Mouse (Mus musculus) heart, postnatal 25 days (tissue): ENCODE measurements around the gene Alox15. TPM values are rescaled to one million over a fixed set of nuclear protein-coding genes. Genes with fewer than 3 reads are reported as not detected.
"Not testable (repeated sequence)": the region's sequence is repeated elsewhere in the genome, so short reads cannot be mapped to it uniquely, and the experiment has no call there.

Source experiments
- DNase-seq: peaks from one replicate; pipeline ENCODE4 v3.0.0; 2022; ENCODE audit warnings: low spot score
- intact Hi-C: fragments of 180-260 bp; cut with DNase I; formaldehyde crosslinking; loops from one replicate; pipeline ENCODE4 v1.15.1; 2025
- total RNA-seq, 2 experiments: library from RNA; stranded (reverse); gene quantifications; 2 replicates each; pipeline ENCODE4 v1.2.3; 2021

The Alox15 gene
- total RNA-seq: 1 to 10 TPM; 4.8 to 5.4 TPM

GRCm38 (mm10) chr11:70351868-70352267, at the start of gene Alox15:
Gene Alox15, minus strand, starts transcription at chr11:70352031.
- intact Hi-C loops: no loop called here
- no peak for DNase-seq

GRCm38 (mm10) chr11:70389421-70389820, 37.6 kb upstream of the Alox15 start:
- intact Hi-C loops: no loop called here
- no peak for DNase-seq

GRCm38 (mm10) chr11:70387436-70387835, 35.6 kb upstream of the Alox15 start:
- intact Hi-C loops: no loop called here
- no peak for DNase-seq

GRCm38 (mm10) chr11:70384136-70384535, 32.3 kb upstream of the Alox15 start:
- DNase-seq: no peak
- intact Hi-C loops: no loop called here

- no peak for DNase-seq
These were observed 29.5 kb upstream of the Alox15 start for GRCm38 (mm10) chr11:70381330-70381729.

GRCm38 (mm10) chr11:70380478-70381005, 28.7 kb upstream of the Alox15 start:
- intact Hi-C loops: no loop called here
- no peak for DNase-seq

More at GRCm38 (mm10) chr11:70381330-70381729, 29.5 kb upstream of the Alox15 start:
- intact Hi-C loops: no loop called here

- DNase-seq: no peak
- intact Hi-C loops: no loop called here
These were observed 24.2 kb upstream of the Alox15 start for GRCm38 (mm10) chr11:70376054-70376453.

DNA sequence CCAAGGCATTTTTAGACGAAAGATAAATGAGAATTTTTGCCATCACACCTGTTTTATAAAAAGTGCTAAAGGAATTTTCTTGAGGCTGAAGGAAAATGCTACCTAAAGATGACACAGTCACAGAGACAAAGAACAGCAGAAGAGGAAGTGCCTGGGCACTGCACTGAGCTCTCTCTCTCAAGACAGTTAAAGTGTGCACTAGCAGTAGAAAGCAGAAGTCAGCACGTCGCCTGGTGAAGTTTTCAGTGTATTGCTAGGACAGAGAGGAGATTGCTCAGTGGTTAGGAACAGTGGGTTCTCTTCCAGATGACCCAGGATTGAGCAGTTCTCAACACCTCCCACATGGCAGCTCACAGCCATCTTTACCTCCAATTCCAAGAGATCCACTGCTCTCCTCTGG, 22.5 kb upstream of the Alox15 start:
- intact Hi-C loops: no loop called here
- no peak for DNase-seq

DNA sequence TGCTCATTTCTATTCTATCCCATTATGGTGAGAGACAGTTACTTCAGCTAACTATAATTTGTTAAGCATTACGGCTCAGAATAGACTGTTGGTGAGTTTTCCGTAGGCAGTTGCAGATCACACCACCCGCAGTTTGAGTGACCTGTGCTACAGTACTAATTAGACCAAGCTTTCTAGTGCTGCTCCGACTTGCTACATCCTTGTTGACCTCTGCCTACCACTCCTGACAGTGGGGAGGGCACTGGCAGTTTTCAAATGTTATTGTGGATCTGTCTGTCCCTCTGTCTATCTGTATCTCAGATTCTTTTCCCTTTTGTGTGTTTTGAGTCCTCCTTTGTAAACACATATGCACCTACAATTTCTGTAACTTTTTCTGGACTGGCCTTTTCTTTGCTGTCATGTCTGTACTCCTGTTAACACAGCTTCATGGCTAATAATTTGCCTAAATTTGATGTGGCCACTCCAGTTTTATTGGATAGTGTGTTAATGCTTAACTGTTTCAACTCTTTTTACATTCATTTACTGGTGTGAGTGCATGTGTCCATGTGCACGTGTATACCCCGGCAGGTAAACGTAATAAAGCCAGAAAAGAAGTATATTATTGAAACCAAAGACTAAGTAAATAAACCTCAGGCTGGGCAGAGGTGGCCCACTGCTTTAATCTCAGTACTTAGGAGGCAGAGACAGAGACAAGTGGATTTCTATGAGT, 21.2 kb upstream of the Alox15 start:
- DNase-seq: no peak
- intact Hi-C loops: no loop called here

DNA sequence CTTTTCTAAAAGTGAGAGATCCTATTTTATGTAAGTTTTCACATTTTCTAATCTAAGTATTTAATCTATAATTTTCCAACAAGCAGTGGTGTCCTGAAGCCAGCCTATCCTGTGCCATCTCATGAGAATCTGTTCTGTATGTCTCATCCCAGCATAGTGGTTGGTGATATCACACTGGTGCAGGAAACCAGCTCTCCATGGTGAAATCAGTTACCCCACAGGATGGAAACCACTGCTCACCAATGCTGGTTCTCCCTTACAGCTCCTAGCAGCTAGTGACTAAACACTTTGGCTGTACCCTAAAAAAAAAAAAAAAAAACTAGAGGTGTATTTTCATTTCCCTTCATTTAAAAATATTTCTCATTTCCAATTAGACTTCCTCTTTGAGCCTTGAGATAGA, 20.6 kb upstream of the Alox15 start:
- DNase-seq: no peak
- intact Hi-C loops: no loop called here

DNA sequence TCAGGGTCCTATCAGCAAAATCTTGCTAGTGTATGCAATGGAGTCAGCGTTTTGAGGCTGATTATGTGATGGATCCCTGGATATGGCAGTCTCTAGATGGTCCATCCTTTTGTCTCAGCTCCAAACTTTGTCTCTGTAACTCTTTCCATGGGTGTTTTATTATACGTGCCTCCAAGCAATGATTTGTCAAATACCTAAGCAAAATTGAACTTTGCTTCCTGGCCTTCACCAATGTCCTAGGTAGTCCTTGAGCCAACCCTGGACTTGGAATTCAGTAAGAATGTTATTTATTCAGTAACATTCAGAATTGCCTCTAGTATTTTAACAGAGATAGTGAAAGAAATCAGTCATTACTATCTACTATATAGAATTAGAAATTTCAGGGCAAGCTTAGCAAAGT, 16.8 kb upstream of the Alox15 start:
- DNase-seq, intact Hi-C loops: not testable (repeated sequence)

GRCm38 (mm10) chr11:70367701-70368100, 15.9 kb upstream of the Alox15 start:
- intact Hi-C loops: not testable (repeated sequence)

GRCm38 (mm10) chr11:70348630-70349029, 3.2 kb downstream of the Alox15 start:
- intact Hi-C loops: no loop called here
- DNase-seq: no peak

More at GRCm38 (mm10) chr11:70367701-70368100, 15.9 kb upstream of the Alox15 start:
- DNase-seq: not testable (repeated sequence)

GRCm38 (mm10) chr11:70347861-70348260, 4.0 kb downstream of the Alox15 start:
- intact Hi-C loops: no loop called here
- DNase-seq: no peak

GRCm38 (mm10) chr11:70345546-70345945, 6.3 kb downstream of the Alox15 start:
- no peak for DNase-seq
- intact Hi-C loops: no loop called here

DNA sequence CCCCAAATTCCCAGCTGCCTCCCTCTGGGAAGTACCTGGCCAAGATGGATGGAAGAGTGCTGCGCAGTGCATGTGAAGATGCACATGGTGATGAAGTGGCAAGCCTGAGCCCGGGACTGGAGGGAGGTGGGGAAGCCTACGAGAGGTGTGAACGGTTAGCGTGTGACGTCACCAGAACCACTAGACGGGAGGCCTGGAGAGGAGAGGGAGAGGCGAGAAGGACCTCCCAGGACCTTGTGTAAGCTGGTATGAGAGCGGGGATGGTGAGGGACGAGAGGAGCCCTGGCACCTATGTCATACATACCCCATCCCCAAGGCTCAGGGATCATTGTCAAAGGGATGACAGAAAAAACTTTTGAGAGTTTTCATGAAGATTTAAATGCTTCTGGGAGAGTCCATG, 6.8 kb downstream of the Alox15 start:
- intact Hi-C loops: no loop called here
- no peak for DNase-seq

DNA sequence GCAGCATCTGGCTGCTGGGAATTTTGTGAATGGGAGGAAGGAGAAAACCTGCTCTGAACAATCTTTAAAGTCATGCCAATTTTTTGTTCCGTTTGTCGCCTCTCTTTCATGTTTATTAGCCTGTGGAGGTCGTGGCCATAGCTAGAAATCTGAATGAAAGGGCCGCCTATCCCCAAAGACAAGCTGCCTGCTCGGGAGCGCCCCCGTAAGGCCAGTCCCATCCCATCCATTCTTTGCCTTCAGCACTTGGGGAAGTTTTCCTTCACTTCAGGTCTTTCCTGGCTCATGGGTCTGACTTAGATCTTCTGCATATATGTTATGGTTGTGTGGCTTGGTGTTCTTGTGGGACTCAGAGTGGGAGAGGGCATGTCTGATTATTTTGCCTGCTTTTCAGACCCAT, 12.3 kb downstream of the Alox15 start:
- intact Hi-C loops: no loop called here
- no peak for DNase-seq

- no peak for DNase-seq
- intact Hi-C loops: no loop called here
These were observed 17.4 kb downstream of the Alox15 start for GRCm38 (mm10) chr11:70334477-70334876.

GRCm38 (mm10) chr11:70324726-70325125, 27.1 kb downstream of the Alox15 start:
- DNase-seq: no peak
- intact Hi-C loops: no loop called here

DNA sequence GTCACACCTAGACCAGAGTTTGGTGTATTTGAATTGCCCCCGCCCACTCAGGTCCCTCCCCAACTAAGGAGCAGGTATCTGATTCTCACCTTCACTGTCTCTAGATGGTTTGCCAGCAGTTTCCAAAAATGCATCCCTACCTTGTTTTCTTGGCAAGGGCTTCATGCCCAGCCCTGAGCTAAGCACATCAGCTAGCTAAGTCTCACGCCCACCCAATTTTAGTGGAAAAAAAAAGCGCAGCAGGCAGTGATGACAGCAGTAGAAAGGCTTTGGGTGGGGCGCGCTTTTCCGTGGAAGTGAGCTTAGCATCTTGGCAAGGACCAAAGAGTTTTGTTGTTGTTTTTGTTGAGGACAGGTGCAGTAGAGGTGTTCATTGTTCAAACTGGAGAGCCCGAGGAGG, 29.3 kb downstream of the Alox15 start, which contains the start of gene Alox12e:
Alox12e (minus strand) TSS at position 101 of the 400 bp plus-strand sequence.
- no peak for DNase-seq
- intact Hi-C loops: no loop called here

DNA sequence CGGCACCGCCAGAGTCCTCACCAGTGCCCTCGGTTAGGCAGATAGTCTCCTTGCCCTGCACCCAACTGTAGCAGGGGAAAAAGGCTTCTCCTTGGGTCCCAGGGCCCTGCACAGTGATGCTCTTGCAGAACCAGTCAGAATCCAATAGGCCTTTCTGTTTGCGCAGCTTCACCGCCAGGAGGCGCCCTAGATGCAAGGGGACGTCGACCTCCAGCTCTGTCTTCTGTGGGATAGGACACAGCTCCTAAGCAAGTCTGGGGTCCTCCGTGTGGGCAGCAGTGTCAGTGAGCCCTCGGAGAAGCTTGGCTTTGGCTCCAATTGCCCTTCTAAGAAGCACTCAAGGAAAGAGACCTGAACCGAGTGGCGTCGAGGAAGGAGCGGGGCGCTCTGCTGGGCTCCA, 30.2 kb downstream of the Alox15 start:
- intact Hi-C loops: no loop called here
- DNase-seq: no peak

DNA sequence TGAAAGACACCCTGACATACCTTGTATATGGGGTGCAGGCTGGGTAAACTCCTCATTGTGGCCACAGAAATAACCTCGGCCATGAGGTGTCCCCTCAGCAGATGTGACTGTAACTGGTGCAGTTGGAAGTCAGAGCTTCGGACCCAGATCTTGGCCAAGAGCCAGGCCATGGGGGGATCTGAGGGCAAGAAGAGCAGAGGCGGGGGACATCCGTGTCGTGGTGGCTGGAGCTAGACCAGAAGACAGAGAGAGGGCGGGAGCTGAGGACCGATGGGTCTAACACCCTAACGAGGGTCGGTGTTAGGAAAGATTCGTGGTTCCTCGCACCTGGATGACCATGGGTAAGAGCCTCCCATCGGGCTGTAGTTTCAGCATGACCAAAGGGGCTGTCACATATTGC, 32.2 kb downstream of the Alox15 start:
- intact Hi-C loops: loop anchor here (10.0 kb wide), 1 partner anchor 265 kb away; the partner anchor contains the start of gene Asgr1
- no peak for DNase-seq
